Mouse (Mus musculus) G1E-ER4 (cell line): ENCODE data around the gene Cdh11. TPM values are rescaled to one million over a fixed set of nuclear protein-coding genes. Genes with fewer than 3 reads are reported as not detected.

Source experiments
- GATA1 ChIP-seq: IDR thresholded peaks from one replicate; pipeline ENCODE4 v1.8.0; 2012; ENCODE audit warnings: low read length, inconsistent platforms
- polyA plus RNA-seq: library from polyadenylated mRNA; stranded (reverse); fragments of >175 nt; gene quantifications from 2 replicates; pipeline ENCODE4 v1.2.3, GENCODE M21; 2012

Cdh11 gene
- polyA plus RNA-seq, 1 experiment: not detected

- no peak for TF ChIP-seq GATA1
Measured at GRCm38 (mm10) chr8:102596523-102596922, 188.9 kb downstream of the Cdh11 start.

GRCm38 (mm10) chr8:102593899-102594298 lies 191.5 kb downstream of the Cdh11 start:
- no peak for TF ChIP-seq GATA1
